In the genomic region with DNA sequence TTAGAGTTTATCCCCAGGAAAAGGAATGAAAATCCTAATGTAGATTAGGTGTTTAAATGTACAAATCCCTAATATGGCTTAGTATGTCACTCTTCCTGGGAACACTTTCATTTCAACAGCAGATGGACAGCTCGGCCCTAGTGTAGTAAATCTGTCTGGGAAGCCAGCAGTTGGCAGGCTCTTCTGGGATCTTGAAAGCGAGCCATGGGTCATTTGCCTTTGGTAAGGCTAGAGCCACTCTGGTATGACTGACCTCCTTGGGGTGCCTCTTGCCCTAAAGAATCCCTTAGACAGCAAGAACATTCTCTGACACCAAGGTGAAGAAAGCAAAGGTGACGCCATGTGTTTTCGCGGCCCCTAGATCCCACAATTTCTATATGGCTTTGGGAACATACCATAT, we compare ENCODE assay signal across 16 mouse cellular contexts.
DNase-seq lines count a peak whose midpoint lies in the region; ATAC-seq lines count a peak whose summit lies in the region.
"Had no signal": no experiment of that assay in that cellular context is flagged by ENCODE, and none has a peak within 500 bp of the region (broad histone marks: within the 10 kb centered on the region; RNA-seq: fewer than 3 reads in every experiment).

No protein-coding gene starts in this region.

- DNase-seq in adrenal gland, postnatal 14 days, result peak; percentile 56
- no peak for DNase-seq in adrenal gland, postnatal 4 days (ENCODE audit: low spot score in 2 of 2)
- DNase-seq in kidney, postnatal 25 days, result peak; percentile 12 to 45
- no peak for DNase-seq in kidney, postnatal 14 days
- DNase-seq in cerebellum, adult 9-11 months, result peak; percentile 47
- DNase-seq in kidney, postnatal 36 days, result peak; percentile 46 to 66
- no peak for DNase-seq in left cerebral cortex, adult 18-20 months (ENCODE audit: low spot score in 2 of 2)
- DNase-seq: embryo, embryonic 11 days; heart, postnatal 10 days; layer of hippocampus, postnatal 36 days; spleen, adult 18-20 months; thymus, postnatal 36 days had no signal

- no peak for ATAC-seq in megakaryocyte-erythroid progenitor cell, adult 5-6 weeks (replicated peaks; ENCODE audit: low FRiP score, low TSS enrichment, poor library complexity, severe bottlenecking)
- ATAC-seq: activated CD4-positive, CD25-positive, alpha-beta regulatory T cell, adult 4 months; forebrain, embryonic 13.5 days; lung, postnatal 0 days had no signal

Comparison
In these comparisons a context has a peak if more than half of its experiments do, and no peak if none do; other contexts are left out.
1. DNase-seq: peak in adrenal gland, postnatal 14 days (single experiment), kidney, postnatal 25 days (2 of 2), cerebellum, adult 9-11 months (single experiment) and kidney, postnatal 36 days (2 of 2); none in adrenal gland, postnatal 4 days (0 of 2), kidney, postnatal 14 days (single experiment) and left cerebral cortex, adult 18-20 months (0 of 2).